7 mouse cellular contexts compared by ENCODE assay signal in genomic region chr2:167958082-167958788, GRCm38 (mm10). TPM values are rescaled to one million over a fixed set of nuclear protein-coding genes. Genes with fewer than 3 reads are reported as not detected.
A peak's percentile ranks its signal among the peaks of the same experiment; 100 is the strongest.
DNase-seq lines count a peak whose midpoint lies in the region; ATAC-seq and TF ChIP-seq lines count a peak whose summit lies in the region.

No protein-coding gene starts in this region.

- DNase-seq in midbrain, postnatal 0 days (ENCODE audit: low spot score), result peak; percentile 46
- DNase-seq in cerebellum, adult 11-12 months, result peak; percentile 56
- no peak for DNase-seq in liver, embryonic 14.5 days (ENCODE audit: low read depth in 3 of 3, low spot score in 3 of 3)
- no peak for DNase-seq in spleen, postnatal 4 days (ENCODE audit: low spot score in 2 of 2)
- DNase-seq in left cerebral cortex, postnatal 36 days (ENCODE audit: low spot score in 2 of 2), result no peak

- TF ChIP-seq EP300 in liver, embryonic 14.5 days (IDR thresholded peaks at IDR 0.05; ENCODE audit: low read depth), result no peak

- intact Hi-C loops in left cerebral cortex, postnatal 36 days (cut with DNase I), result no loop called here

- H3K9me3 ChIP-seq in midbrain, postnatal 0 days (ENCODE audit: low read length), result no peaks in the 10 kb centered on the region
- H3K9me3 ChIP-seq in midbrain, embryonic 13.5 days, result no peaks in the 10 kb centered on the region
- no peaks in the 10 kb centered on the region for H3K9me3 ChIP-seq in heart, embryonic 11.5 days (replicated peaks; ENCODE audit: control insufficient read depth, low read length)
- H3K9me3 ChIP-seq in liver, embryonic 14.5 days (ENCODE audit: control insufficient read depth, low read length), result no peaks in the 10 kb centered on the region

- H3K4me2 ChIP-seq in midbrain, postnatal 0 days (ENCODE audit: low read depth, low read length, poor library complexity, severe bottlenecking), result no peak overlapping the region
- no peak overlapping the region for H3K4me2 ChIP-seq in midbrain, embryonic 13.5 days (replicated peaks)
- H3K4me2 ChIP-seq in heart, embryonic 11.5 days, result no peak overlapping the region
- peak overlapping the region; percentile 9; the same call in 1 of the 2 replicates for H3K4me2 ChIP-seq in liver, embryonic 14.5 days (ENCODE audit: low read depth)

- H3K36me3 ChIP-seq in midbrain, postnatal 0 days (ENCODE audit: insufficient read depth, low read length), result peaks cover 4% of the 10 kb centered on the region; the same call in 1 of the 2 replicates
- H3K36me3 ChIP-seq in midbrain, embryonic 13.5 days, result peaks cover 2% of the 10 kb centered on the region
- H3K36me3 ChIP-seq in heart, embryonic 11.5 days (ENCODE audit: control insufficient read depth, insufficient read depth, low read length), result no peaks in the 10 kb centered on the region; the same call in 1 of the 2 replicates
- no peaks in the 10 kb centered on the region for H3K36me3 ChIP-seq in liver, embryonic 14.5 days (replicated peaks; ENCODE audit: control insufficient read depth, insufficient read depth, low read depth)

- H3K27ac ChIP-seq in midbrain, postnatal 0 days (ENCODE audit: low read depth, low read length), result no peak overlapping the region
- no peak overlapping the region for H3K27ac ChIP-seq in midbrain, embryonic 13.5 days
- H3K27ac ChIP-seq in heart, embryonic 11.5 days (ENCODE audit: low read depth, low read length), result peak overlapping the region; percentile 8
- H3K27ac ChIP-seq in liver, embryonic 14.5 days, result no peak overlapping the region

- no peak for ATAC-seq in midbrain, postnatal 0 days (ENCODE audit: low FRiP score)
- ATAC-seq in midbrain, embryonic 13.5 days, result no peak
- ATAC-seq in heart, embryonic 11.5 days (replicated peaks; ENCODE audit: insufficient number of reproducible peaks, low FRiP score, low TSS enrichment), result no peak
- no peak for ATAC-seq in liver, embryonic 14.5 days (ENCODE audit: insufficient read depth)

- H3K4me1 ChIP-seq in midbrain, postnatal 0 days (ENCODE audit: insufficient read depth, low read length), result no peaks in the 10 kb centered on the region
- H3K4me1 ChIP-seq in midbrain, embryonic 13.5 days (replicated peaks), result peaks cover 36% of the 10 kb centered on the region
- peaks cover 51% of the 10 kb centered on the region for H3K4me1 ChIP-seq in heart, embryonic 11.5 days (ENCODE audit: control insufficient read depth, insufficient read depth, low read length)
- peaks cover 6 to 24% of the 10 kb centered on the region in 2 experiments; a peak in 3 of 4 replicates for H3K4me1 ChIP-seq in liver, embryonic 14.5 days (replicated peaks; ENCODE audit: control insufficient read depth in 2 of 2, insufficient read depth in 2 of 2, low read length in 1 of 2)

- no peak for TF ChIP-seq CTCF in midbrain, postnatal 0 days (IDR thresholded peaks at IDR 0.05)
- TF ChIP-seq CTCF in liver, embryonic 14.5 days (IDR thresholded peaks at IDR 0.05; ENCODE audit: low read depth), result no peak

- WGBS in midbrain, postnatal 0 days, result 43% methylated on average over 5 of the region's 5 CpGs
- 61% methylated on average over 5 of the region's 5 CpGs for WGBS in midbrain, embryonic 13.5 days
- 40% methylated on average over 5 of the region's 5 CpGs for WGBS in heart, embryonic 11.5 days (ENCODE audit: insufficient replicate concordance)
- WGBS in liver, embryonic 14.5 days (ENCODE audit: insufficient replicate concordance), result 55% methylated on average over 5 of the region's 5 CpGs

- H3K27me3 ChIP-seq in midbrain, postnatal 0 days (ENCODE audit: insufficient read depth, low read length), result no peaks in the 10 kb centered on the region
- H3K27me3 ChIP-seq in midbrain, embryonic 13.5 days, result no peaks in the 10 kb centered on the region
- H3K27me3 ChIP-seq in heart, embryonic 11.5 days (ENCODE audit: control insufficient read depth, insufficient read depth, low read length), result no peaks in the 10 kb centered on the region
- H3K27me3 ChIP-seq in liver, embryonic 14.5 days (ENCODE audit: control insufficient read depth, insufficient read depth, low read length), result no peaks in the 10 kb centered on the region

- H3K4me3 ChIP-seq in midbrain, postnatal 0 days (ENCODE audit: low read depth, low read length), result no peak overlapping the region
- H3K4me3 ChIP-seq in midbrain, embryonic 13.5 days (replicated peaks), result no peak overlapping the region
- no peak overlapping the region for H3K4me3 ChIP-seq in heart, embryonic 11.5 days (ENCODE audit: low read depth, low read length)
- H3K4me3 ChIP-seq in liver, embryonic 14.5 days (ENCODE audit: insufficient read depth in 1 of 2, low read depth in 2 of 2, low read length in 2 of 2), result no peak overlapping the region

- no peak overlapping the region for H3K9ac ChIP-seq in midbrain, postnatal 0 days (replicated peaks; ENCODE audit: low read length, poor library complexity, severe bottlenecking)
- no peak overlapping the region for H3K9ac ChIP-seq in midbrain, embryonic 13.5 days (replicated peaks)
- no peak overlapping the region for H3K9ac ChIP-seq in heart, embryonic 11.5 days (ENCODE audit: low read depth, low read length)
- no peak overlapping the region for H3K9ac ChIP-seq in liver, embryonic 14.5 days (replicated peaks)

RNA-seq across cellular contexts. Expression of gene Ptpn1, which starts 26.4 kb away (rescaled TPM):
- total RNA-seq in midbrain, postnatal 0 days (2014; rRNA removed), result 36.8 and 42.7 TPM in 2 replicates
- 54.3 and 59.1 TPM in 2 replicates for polyA plus RNA-seq in midbrain, postnatal 0 days (2015; fragmentation: Nextera tagmentation; extraction: Ambion mirVana)
- 102 and 105 TPM in 2 replicates for polyA plus RNA-seq in midbrain, embryonic 13.5 days (2015; fragmentation: Nextera tagmentation; extraction: Ambion mirVana)
- 43.5 and 46.7 TPM in 2 replicates for polyA plus RNA-seq in heart, embryonic 11.5 days (2014; fragmentation: Nextera tagmentation; extraction: Ambion mirVana)
- 8.6 and 10.0 TPM in 2 replicates for polyA plus RNA-seq in liver, embryonic 14.5 days (2012; rRNA removed)
- polyA plus RNA-seq in liver, embryonic 14.5 days (2014; fragmentation: Nextera tagmentation; extraction: Ambion mirVana), result 24.3 and 26.3 TPM in 2 replicates
- 10 to 100 TPM; 50.7 to 55.3 TPM for total RNA-seq in left cerebral cortex, postnatal 36 days (2021)

RNA-seq across cellular contexts. Expression of gene Ripor3, which starts 52.2 kb away (rescaled TPM):
- 0.57 and 0.99 TPM in 2 replicates for total RNA-seq in midbrain, postnatal 0 days (2014; rRNA removed)
- polyA plus RNA-seq in midbrain, postnatal 0 days (2015; fragmentation: Nextera tagmentation; extraction: Ambion mirVana), result 0.28 and 0.42 TPM in 2 replicates
- polyA plus RNA-seq in midbrain, embryonic 13.5 days (2015; fragmentation: Nextera tagmentation; extraction: Ambion mirVana), result 0.15 and 0.27 TPM in 2 replicates
- 0.97 and 2.1 TPM in 2 replicates for polyA plus RNA-seq in heart, embryonic 11.5 days (2014; fragmentation: Nextera tagmentation; extraction: Ambion mirVana)
- polyA plus RNA-seq in liver, embryonic 14.5 days (2012; rRNA removed), result 2.3 and 2.6 TPM in 2 replicates
- polyA plus RNA-seq in liver, embryonic 14.5 days (2014; fragmentation: Nextera tagmentation; extraction: Ambion mirVana), result 0.88 and 1.1 TPM in 2 replicates
- total RNA-seq in left cerebral cortex, postnatal 36 days (2021), result 1 to 10 TPM in 1 of 2 experiments, under 1 TPM in 1; 0.32 to 1.7 TPM

Comparison
In these comparisons a context has a peak if more than half of its experiments do, and no peak if none do; other contexts are left out.
1. DNase-seq: peak in midbrain, postnatal 0 days (single experiment) and cerebellum, adult 11-12 months (single experiment); none in liver, embryonic 14.5 days (0 of 3), spleen, postnatal 4 days (0 of 2) and left cerebral cortex, postnatal 36 days (0 of 2).